Mouse (Mus musculus) embryo, embryonic 11 days (tissue): ENCODE data around the gene Gm21936.
"Not testable (repeated sequence)": the region's sequence is repeated elsewhere in the genome, so short reads cannot be mapped to it uniquely, and the experiment has no call there.

Experiments used
- DNase-seq: peaks from one replicate; pipeline ENCODE4 v3.0.0-alpha.2; 2015

Gm21936 gene

GRCm38 (mm10) chr12:87795212-87795611 lies at the start of gene Gm21936:
Gm21936 (plus strand) TSS chr12:87795512.
- DNase-seq: not testable (repeated sequence)

GRCm38 (mm10) chr12:87775655-87776054 lies 19.7 kb upstream of the Gm21936 start, which contains the start of gene Gm21319:
Gm21319 (minus strand) TSS chr12:87775755.
- not testable (repeated sequence) for DNase-seq

- DNase-seq: not testable (repeated sequence)
Observed at GRCm38 (mm10) chr12:87797971-87798370, 2.7 kb downstream of the Gm21936 start.

GRCm38 (mm10) chr12:87816277-87816676 lies 21.0 kb downstream of the Gm21936 start, which contains the start of gene BB287469:
BB287469 (plus strand) TSS chr12:87816577.
- not testable (repeated sequence) for DNase-seq

GRCm38 (mm10) chr12:87842239-87842638 lies 46.9 kb downstream of the Gm21936 start, which contains the start of gene Gm2001:
Gm2001 (minus strand) TSS chr12:87842339.
- not testable (repeated sequence) for DNase-seq
